Mouse (Mus musculus): ENCODE measurements around the gene Tcf20.

DNA sequence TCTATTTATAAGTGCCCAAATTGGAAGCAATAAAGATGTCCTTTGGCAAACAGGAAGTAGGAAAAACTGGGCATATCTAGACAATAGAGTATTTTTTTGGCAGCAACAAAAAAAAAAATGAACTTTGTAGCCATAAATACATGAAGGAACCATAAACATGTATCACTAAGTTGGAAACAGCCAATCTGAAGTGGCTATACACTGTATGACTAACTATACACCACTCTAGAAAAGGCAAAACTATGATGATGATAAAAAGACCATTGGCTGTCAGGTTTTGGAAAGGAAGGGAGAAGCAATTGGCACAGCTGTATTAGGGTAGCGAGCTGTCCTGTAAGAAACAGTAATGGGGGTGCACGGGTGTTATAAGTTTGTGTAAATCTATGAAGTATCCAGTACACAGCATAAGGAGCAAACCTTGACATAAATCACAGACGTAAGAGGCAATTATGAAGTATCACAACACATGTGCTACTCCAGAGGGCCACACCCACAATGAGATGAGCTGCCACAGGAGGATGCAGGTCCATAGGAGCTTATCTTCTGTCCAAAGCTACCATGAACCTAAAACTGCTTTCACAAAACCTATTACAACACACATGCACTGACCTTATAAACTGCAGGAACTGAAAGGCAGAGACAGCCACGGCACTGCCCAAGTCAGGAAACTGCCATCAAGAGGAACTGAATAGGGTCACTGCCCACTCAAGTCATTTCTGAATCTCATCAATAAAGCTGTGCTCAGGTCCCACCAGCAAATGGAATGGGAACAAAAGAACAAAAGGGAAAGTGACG lies 180.5 kb downstream of the Tcf20 start:
- TF ChIP-seq TAL1 (IDR thresholded peaks at IDR 0.05; ENCODE audit: low read length) (no peak), GABPA (IDR thresholded peaks at IDR 0.05; ENCODE audit: low read depth, low read length) (no peak), RCOR1 (IDR thresholded peaks at IDR 0.05; ENCODE audit: low read depth, low read length) (no peak), CTCF (IDR thresholded peaks at IDR 0.05 in 2 of 3, conservative IDR thresholded peaks at IDR 0.05 in 1 of 3; ENCODE audit: control insufficient read depth in 1 of 3, insufficient read depth in 1 of 3, low read depth in 2 of 3, low read length in 3 of 3, poor library complexity in 1 of 3, severe bottlenecking in 1 of 3) (no peak), MAX (IDR thresholded peaks at IDR 0.05; ENCODE audit: low read length) (no peak), CHD1 (IDR thresholded peaks at IDR 0.05; ENCODE audit: low read depth, low read length) (no peak)

Data from MEL (cell line).